Mouse (Mus musculus): ENCODE data around the gene Gldn. TPM values are rescaled to one million over a fixed set of nuclear protein-coding genes. Genes with fewer than 3 reads are reported as not detected.

Gene Gldn
- total and polyA plus RNA-seq, 3 experiments, result 0.16 TPM; not detected in 2

DNA sequence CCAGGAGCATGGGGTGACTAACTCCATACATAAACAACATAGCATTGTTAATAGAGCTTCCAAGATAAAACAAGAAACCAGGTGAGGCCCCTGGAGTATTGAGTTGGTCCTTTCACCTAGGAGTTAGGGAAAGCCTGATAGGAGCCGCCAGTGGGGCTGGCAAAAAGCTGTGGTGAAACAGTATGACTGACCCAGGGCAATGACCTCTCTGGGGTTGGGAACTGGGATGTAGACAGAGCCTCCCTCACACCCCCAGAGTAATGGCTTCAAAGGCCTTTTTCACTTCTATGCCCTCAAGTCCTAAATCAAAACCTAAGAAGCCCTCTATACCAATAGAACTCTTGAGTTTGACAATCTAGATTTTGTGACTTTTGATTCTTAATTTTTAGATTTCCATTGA is 21.9 kb downstream of the Gldn start:
- Histone ChIP-seq H3K36me3 (replicated peaks) (no peaks in the 10 kb centered on the region), H3K4me3 (ENCODE audit: low read depth, low read length) (no peak overlapping the region), H3K4me1 (ENCODE audit: insufficient read depth, low read depth, low read length) (no peaks in the 10 kb centered on the region), H3K27me3 (ENCODE audit: insufficient read depth, low read length) (peaks cover 2% of the 10 kb centered on the region; the same call in 1 of the 2 replicates), H3K9me3 (replicated peaks) (no peaks in the 10 kb centered on the region)
- DNase-seq (ENCODE audit: low spot score), result no peak
- ATAC-seq (ENCODE audit: extremely low read depth, insufficient number of reproducible peaks, low FRiP score, poor library complexity, severe bottlenecking), result no peak
- TF ChIP-seq GATA1 (IDR thresholded peaks at IDR 0.05; ENCODE audit: borderline replicate concordance, low read length), result no peak
- no peak for TF ChIP-seq TAL1 (conservative IDR thresholded peaks at IDR 0.05; ENCODE audit: low read depth, low read length)
- no peak for TF ChIP-seq CTCF (IDR thresholded peaks at IDR 0.05; ENCODE audit: low read depth, low read length)
- TF ChIP-seq GATA2 (IDR thresholded peaks at IDR 0.05; ENCODE audit: borderline replicate concordance, low read depth, low read length), result no peak
- no peak for TF ChIP-seq POLR2AphosphoS5 (IDR thresholded peaks at IDR 0.05; ENCODE audit: insufficient replicate concordance, low read depth, low read length)

- Histone ChIP-seq H3K36me3 (replicated peaks) (no peaks in the 10 kb centered on the region), H3K4me1 (ENCODE audit: insufficient read depth, low read depth, low read length) (no peaks in the 10 kb centered on the region), H3K4me3 (ENCODE audit: low read depth, low read length) (no peak overlapping the region), H3K9me3 (replicated peaks) (no peaks in the 10 kb centered on the region), H3K27me3 (ENCODE audit: insufficient read depth, low read length) (peaks cover 2% of the 10 kb centered on the region; the same call in 1 of the 2 replicates)
- ATAC-seq (ENCODE audit: extremely low read depth, insufficient number of reproducible peaks, low FRiP score, poor library complexity, severe bottlenecking) (no peak), DNase-seq (ENCODE audit: low spot score) (no peak)
- TF ChIP-seq GATA2 (IDR thresholded peaks at IDR 0.05; ENCODE audit: borderline replicate concordance, low read depth, low read length) (no peak), TAL1 (conservative IDR thresholded peaks at IDR 0.05; ENCODE audit: low read depth, low read length) (no peak), POLR2AphosphoS5 (IDR thresholded peaks at IDR 0.05; ENCODE audit: insufficient replicate concordance, low read depth, low read length) (no peak), GATA1 (IDR thresholded peaks at IDR 0.05; ENCODE audit: borderline replicate concordance, low read length) (no peak), CTCF (IDR thresholded peaks at IDR 0.05; ENCODE audit: low read depth, low read length) (no peak)
These were observed 22.6 kb downstream of the Gldn start for GRCm38 (mm10) chr9:54308751-54309358.

GRCm38 (mm10) chr9:54316363-54316762 is 30.1 kb downstream of the Gldn start:
- no peak for TF ChIP-seq POLR2AphosphoS5 (IDR thresholded peaks at IDR 0.05; ENCODE audit: insufficient replicate concordance, low read depth, low read length)
- no peak for TF ChIP-seq GATA2 (IDR thresholded peaks at IDR 0.05; ENCODE audit: borderline replicate concordance, low read depth, low read length)
- no peak for TF ChIP-seq TAL1 (conservative IDR thresholded peaks at IDR 0.05; ENCODE audit: low read depth, low read length)
- TF ChIP-seq CTCF (IDR thresholded peaks at IDR 0.05; ENCODE audit: low read depth, low read length), result no peak
- no peak for TF ChIP-seq GATA1 (IDR thresholded peaks at IDR 0.05; ENCODE audit: borderline replicate concordance, low read length)

DNA sequence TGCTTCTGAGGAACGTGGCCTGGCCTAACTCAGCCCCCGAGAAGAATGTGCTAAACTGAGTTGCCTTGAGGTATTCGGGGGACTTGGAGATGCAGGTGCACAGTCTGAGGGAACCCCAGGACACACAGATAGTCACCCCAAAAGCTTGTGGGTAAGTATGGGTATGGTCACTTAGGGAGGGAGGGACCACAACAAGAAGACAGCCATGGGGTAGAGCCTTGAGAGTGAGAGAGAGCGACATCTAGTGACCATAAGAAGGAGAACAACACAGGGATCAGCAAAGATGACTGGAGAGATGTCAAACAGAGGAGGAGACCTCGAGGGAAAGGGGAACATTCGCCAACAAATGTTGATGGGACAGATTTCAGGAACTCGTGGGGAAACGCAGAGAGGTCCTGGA is 37.2 kb downstream of the Gldn start:
- DNase-seq (ENCODE audit: low spot score) (peak; percentile 27), ATAC-seq (ENCODE audit: extremely low read depth, insufficient number of reproducible peaks, low FRiP score, poor library complexity, severe bottlenecking) (no peak)
- Histone ChIP-seq H3K36me3 (replicated peaks) (no peaks in the 10 kb centered on the region), H3K9me3 (replicated peaks) (no peaks in the 10 kb centered on the region), H3K27me3 (ENCODE audit: insufficient read depth, low read length) (peaks cover 15% of the 10 kb centered on the region), H3K4me1 (ENCODE audit: insufficient read depth, low read depth, low read length) (no peaks in the 10 kb centered on the region), H3K4me3 (ENCODE audit: low read depth, low read length) (no peak overlapping the region)
- no peak for TF ChIP-seq POLR2AphosphoS5 (IDR thresholded peaks at IDR 0.05; ENCODE audit: insufficient replicate concordance, low read depth, low read length)
- no peak for TF ChIP-seq GATA1 (IDR thresholded peaks at IDR 0.05; ENCODE audit: borderline replicate concordance, low read length)
- TF ChIP-seq CTCF (IDR thresholded peaks at IDR 0.05; ENCODE audit: low read depth, low read length), result peak; percentile 41
- no peak for TF ChIP-seq GATA2 (IDR thresholded peaks at IDR 0.05; ENCODE audit: borderline replicate concordance, low read depth, low read length)

More at GRCm38 (mm10) chr9:54316363-54316762, 30.1 kb downstream of the Gldn start:
- DNase-seq (ENCODE audit: low spot score) (no peak), ATAC-seq (ENCODE audit: extremely low read depth, insufficient number of reproducible peaks, low FRiP score, poor library complexity, severe bottlenecking) (no peak)
- H3K4me3 ChIP-seq (ENCODE audit: low read depth, low read length), result no peak overlapping the region
- no peaks in the 10 kb centered on the region for H3K4me1 ChIP-seq (ENCODE audit: insufficient read depth, low read depth, low read length)
- no peaks in the 10 kb centered on the region for H3K9me3 ChIP-seq (replicated peaks)
- H3K27me3 ChIP-seq (ENCODE audit: insufficient read depth, low read length), result peaks cover 10% of the 10 kb centered on the region; the same call in 1 of the 2 replicates
- H3K36me3 ChIP-seq (replicated peaks), result no peaks in the 10 kb centered on the region

GRCm38 (mm10) chr9:54329201-54329600 is 42.9 kb downstream of the Gldn start:
- H3K4me1 ChIP-seq (ENCODE audit: insufficient read depth, low read depth, low read length), result no peaks in the 10 kb centered on the region
- ATAC-seq (ENCODE audit: extremely low read depth, insufficient number of reproducible peaks, low FRiP score, poor library complexity, severe bottlenecking) (no peak), DNase-seq (ENCODE audit: low spot score) (no peak)
- H3K36me3 ChIP-seq (replicated peaks), result no peaks in the 10 kb centered on the region
- no peak overlapping the region for H3K4me3 ChIP-seq (ENCODE audit: low read depth, low read length)
- no peaks in the 10 kb centered on the region for H3K27me3 ChIP-seq (ENCODE audit: insufficient read depth, low read length)
- TF ChIP-seq POLR2AphosphoS5 (IDR thresholded peaks at IDR 0.05; ENCODE audit: insufficient replicate concordance, low read depth, low read length) (no peak), CTCF (IDR thresholded peaks at IDR 0.05; ENCODE audit: low read depth, low read length) (no peak), GATA2 (IDR thresholded peaks at IDR 0.05; ENCODE audit: borderline replicate concordance, low read depth, low read length) (no peak)
- H3K9me3 ChIP-seq (replicated peaks), result no peaks in the 10 kb centered on the region

DNA sequence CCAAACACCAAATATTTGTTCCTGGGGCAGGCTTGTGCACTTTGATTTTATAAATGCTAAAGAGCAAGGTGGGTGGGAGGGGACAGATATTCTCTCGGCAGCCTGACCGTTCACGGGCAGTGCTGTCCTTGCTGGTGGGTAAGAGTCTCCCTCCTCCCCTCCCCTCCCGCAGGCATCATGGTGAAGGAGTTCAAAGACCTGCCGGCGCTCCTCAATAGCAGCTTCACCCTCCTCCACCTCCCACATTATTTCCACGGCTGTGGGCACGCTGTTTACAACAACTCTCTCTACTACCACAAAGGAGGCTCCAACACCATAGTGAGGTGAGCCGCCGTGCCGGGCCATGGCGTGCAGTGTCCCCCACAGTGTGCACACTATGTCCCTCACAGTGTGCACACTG is 49.3 kb downstream of the Gldn start:
- Histone ChIP-seq H3K4me3 (ENCODE audit: low read depth, low read length) (no peak overlapping the region), H3K4me1 (ENCODE audit: insufficient read depth, low read depth, low read length) (no peaks in the 10 kb centered on the region), H3K9me3 (replicated peaks) (no peaks in the 10 kb centered on the region), H3K36me3 (replicated peaks) (no peaks in the 10 kb centered on the region), H3K27me3 (ENCODE audit: insufficient read depth, low read length) (no peaks in the 10 kb centered on the region)
- TF ChIP-seq POLR2AphosphoS5 (IDR thresholded peaks at IDR 0.05; ENCODE audit: insufficient replicate concordance, low read depth, low read length), result no peak
- no peak for TF ChIP-seq TAL1 (conservative IDR thresholded peaks at IDR 0.05; ENCODE audit: low read depth, low read length)
- DNase-seq (ENCODE audit: low spot score) (no peak), ATAC-seq (ENCODE audit: extremely low read depth, insufficient number of reproducible peaks, low FRiP score, poor library complexity, severe bottlenecking) (no peak)

Measured in G1E (cell line).